Mouse (Mus musculus): ENCODE data around the gene Zfp462. TPM values are rescaled to one million over a fixed set of nuclear protein-coding genes. Genes with fewer than 3 reads are reported as not detected.

Gene Zfp462
- polyA plus RNA-seq, 2 experiments = 0.05 to 0.35 TPM

- H3K4me1 ChIP-seq (replicated peaks; ENCODE audit: control insufficient read depth in 2 of 2, insufficient read depth in 2 of 2, low read length in 1 of 2) = peaks cover 0 to 22% of the 10 kb centered on the region in 2 experiments; a peak in 3 of 4 replicates
- ATAC-seq (ENCODE audit: insufficient read depth) (no peak), DNase-seq (ENCODE audit: low read depth in 3 of 3, low spot score in 3 of 3) (no peak)
- no peaks in the 10 kb centered on the region for H3K36me3 ChIP-seq (replicated peaks; ENCODE audit: control insufficient read depth, insufficient read depth, low read depth)
- no peak overlapping the region for H3K4me3 ChIP-seq (ENCODE audit: insufficient read depth in 1 of 2, low read depth in 2 of 2, low read length in 2 of 2)
- WGBS (ENCODE audit: insufficient replicate concordance) = 60% methylated on average over 1 of the region's 1 CpGs
- no peaks in the 10 kb centered on the region for H3K27me3 ChIP-seq (ENCODE audit: control insufficient read depth, insufficient read depth, low read length)
- H3K4me2 ChIP-seq (ENCODE audit: low read depth) = no peak overlapping the region
- H3K9ac ChIP-seq (replicated peaks) = no peak overlapping the region
- H3K27ac ChIP-seq = no peak overlapping the region
- no peaks in the 10 kb centered on the region for H3K9me3 ChIP-seq (ENCODE audit: control insufficient read depth, low read length)
- TF ChIP-seq CTCF (IDR thresholded peaks at IDR 0.05; ENCODE audit: low read depth) (no peak), EP300 (IDR thresholded peaks at IDR 0.05; ENCODE audit: low read depth) (no peak)
Observed at GRCm38 (mm10) chr4:55006024-55006423, 61.2 kb downstream of the Zfp462 start.

- Histone ChIP-seq H3K4me3 (ENCODE audit: insufficient read depth in 1 of 2, low read depth in 2 of 2, low read length in 2 of 2) (no peak overlapping the region), H3K9me3 (ENCODE audit: control insufficient read depth, low read length) (no peaks in the 10 kb centered on the region), H3K9ac (replicated peaks) (no peak overlapping the region), H3K4me2 (ENCODE audit: low read depth) (no peak overlapping the region), H3K27ac (no peak overlapping the region), H3K4me1 (replicated peaks; ENCODE audit: control insufficient read depth in 2 of 2, insufficient read depth in 2 of 2, low read length in 1 of 2) (peaks cover 0 to 14% of the 10 kb centered on the region in 2 experiments; a peak in 3 of 4 replicates), H3K27me3 (ENCODE audit: control insufficient read depth, insufficient read depth, low read length) (no peaks in the 10 kb centered on the region), H3K36me3 (replicated peaks; ENCODE audit: control insufficient read depth, insufficient read depth, low read depth) (no peaks in the 10 kb centered on the region)
- TF ChIP-seq EP300 (IDR thresholded peaks at IDR 0.05; ENCODE audit: low read depth) = no peak
- TF ChIP-seq CTCF (IDR thresholded peaks at IDR 0.05; ENCODE audit: low read depth) = no peak
- DNase-seq (ENCODE audit: low read depth in 3 of 3, low spot score in 3 of 3) (no peak), ATAC-seq (ENCODE audit: insufficient read depth) (no peak)
- 77% methylated on average over 14 of the region's 14 CpGs for WGBS (ENCODE audit: insufficient replicate concordance)
Observed at GRCm38 (mm10) chr4:55008616-55009015, 63.8 kb downstream of the Zfp462 start.

DNA sequence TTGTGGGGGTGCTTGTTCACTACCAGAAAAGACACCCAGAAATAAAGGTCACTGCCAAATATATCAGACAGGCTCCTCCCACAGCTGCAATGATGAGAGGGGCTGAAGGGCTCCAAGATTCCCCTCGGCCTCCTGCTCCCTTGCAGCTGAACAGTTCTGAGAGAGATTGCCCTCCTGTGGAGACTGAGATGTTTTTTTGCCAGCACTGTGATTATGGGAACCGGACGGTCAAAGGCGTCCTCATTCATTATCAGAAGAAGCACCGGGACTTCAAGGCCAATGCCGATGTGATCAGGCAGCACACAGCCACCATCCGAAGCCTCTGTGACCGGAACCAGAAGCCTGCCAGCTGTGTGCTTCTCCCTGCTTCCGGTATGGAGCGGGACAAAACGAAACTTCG lies 66.5 kb downstream of the Zfp462 start:
- WGBS (ENCODE audit: insufficient replicate concordance) = 71% methylated on average over 12 of the region's 12 CpGs
- TF ChIP-seq CTCF (IDR thresholded peaks at IDR 0.05; ENCODE audit: low read depth) = no peak

GRCm38 (mm10) chr4:55013563-55014248 lies 68.9 kb downstream of the Zfp462 start:
- Histone ChIP-seq H3K27ac (no peak overlapping the region), H3K4me1 (replicated peaks; ENCODE audit: control insufficient read depth in 2 of 2, insufficient read depth in 2 of 2, low read length in 1 of 2) (no peaks in the 10 kb centered on the region), H3K4me3 (ENCODE audit: insufficient read depth in 1 of 2, low read depth in 2 of 2, low read length in 2 of 2) (no peak overlapping the region), H3K36me3 (replicated peaks; ENCODE audit: control insufficient read depth, insufficient read depth, low read depth) (no peaks in the 10 kb centered on the region), H3K27me3 (ENCODE audit: control insufficient read depth, insufficient read depth, low read length) (no peaks in the 10 kb centered on the region), H3K4me2 (ENCODE audit: low read depth) (no peak overlapping the region), H3K9ac (replicated peaks) (no peak overlapping the region), H3K9me3 (ENCODE audit: control insufficient read depth, low read length) (no peaks in the 10 kb centered on the region)
- TF ChIP-seq EP300 (IDR thresholded peaks at IDR 0.05; ENCODE audit: low read depth) (no peak), CTCF (IDR thresholded peaks at IDR 0.05; ENCODE audit: low read depth) (no peak)
- no peak for DNase-seq (ENCODE audit: low read depth in 3 of 3, low spot score in 3 of 3)
- ATAC-seq (ENCODE audit: insufficient read depth) = no peak
- 67% methylated on average over 16 of the region's 16 CpGs for WGBS (ENCODE audit: insufficient replicate concordance)

More for the DNA sequence above, 66.5 kb downstream of the Zfp462 start:
- ATAC-seq (ENCODE audit: insufficient read depth) (no peak), DNase-seq (ENCODE audit: low read depth in 3 of 3, low spot score in 3 of 3) (no peak)
- Histone ChIP-seq H3K4me1 (replicated peaks; ENCODE audit: control insufficient read depth in 2 of 2, insufficient read depth in 2 of 2, low read length in 1 of 2) (no peaks in the 10 kb centered on the region), H3K4me2 (ENCODE audit: low read depth) (no peak overlapping the region), H3K27me3 (ENCODE audit: control insufficient read depth, insufficient read depth, low read length) (no peaks in the 10 kb centered on the region), H3K9ac (replicated peaks) (no peak overlapping the region), H3K36me3 (replicated peaks; ENCODE audit: control insufficient read depth, insufficient read depth, low read depth) (no peaks in the 10 kb centered on the region), H3K9me3 (ENCODE audit: control insufficient read depth, low read length) (no peaks in the 10 kb centered on the region), H3K27ac (no peak overlapping the region), H3K4me3 (ENCODE audit: insufficient read depth in 1 of 2, low read depth in 2 of 2, low read length in 2 of 2) (no peak overlapping the region)

- Histone ChIP-seq H3K4me2 (ENCODE audit: low read depth) (no peak overlapping the region), H3K27me3 (ENCODE audit: control insufficient read depth, insufficient read depth, low read length) (no peaks in the 10 kb centered on the region), H3K9me3 (ENCODE audit: control insufficient read depth, low read length) (no peaks in the 10 kb centered on the region), H3K27ac (no peak overlapping the region), H3K9ac (replicated peaks) (no peak overlapping the region), H3K4me3 (ENCODE audit: insufficient read depth in 1 of 2, low read depth in 2 of 2, low read length in 2 of 2) (no peak overlapping the region), H3K36me3 (replicated peaks; ENCODE audit: control insufficient read depth, insufficient read depth, low read depth) (no peaks in the 10 kb centered on the region), H3K4me1 (replicated peaks; ENCODE audit: control insufficient read depth in 2 of 2, insufficient read depth in 2 of 2, low read length in 1 of 2) (no peaks in the 10 kb centered on the region)
- DNase-seq (ENCODE audit: low read depth in 3 of 3, low spot score in 3 of 3) = no peak
- TF ChIP-seq EP300 (IDR thresholded peaks at IDR 0.05; ENCODE audit: low read depth) (no peak), CTCF (IDR thresholded peaks at IDR 0.05; ENCODE audit: low read depth) (no peak)
- 74% methylated on average over 13 of the region's 13 CpGs for WGBS (ENCODE audit: insufficient replicate concordance)
- no peak for ATAC-seq (ENCODE audit: insufficient read depth)
Observed at GRCm38 (mm10) chr4:55014731-55015463, 70.0 kb downstream of the Zfp462 start.
